Mouse (Mus musculus) splenic B cell, adult 2 months (primary cell): ENCODE results near the gene Nrxn1.

Experiments
- DNase-seq: peaks from one replicate; pipeline ENCODE4 v3.0.0-alpha.2; 2011; ENCODE audit warnings: low read depth, low spot score
- H3K27me3 ChIP-seq: 2 replicates; pipeline ENCODE4 v1.6.1; 2012; ENCODE audit warnings: mild to moderate bottlenecking, low read length, moderate library complexity, mixed read lengths; ENCODE audit not compliant: control insufficient read depth, poor library complexity, insufficient read depth, severe bottlenecking
- H3K36me3 ChIP-seq: 2 replicates; pipeline ENCODE4 v1.6.1; 2012; ENCODE audit warnings: mild to moderate bottlenecking, low read length, moderate library complexity, mixed read lengths; ENCODE audit not compliant: control insufficient read depth, poor library complexity, insufficient read depth, severe bottlenecking

Gene Nrxn1

DNA sequence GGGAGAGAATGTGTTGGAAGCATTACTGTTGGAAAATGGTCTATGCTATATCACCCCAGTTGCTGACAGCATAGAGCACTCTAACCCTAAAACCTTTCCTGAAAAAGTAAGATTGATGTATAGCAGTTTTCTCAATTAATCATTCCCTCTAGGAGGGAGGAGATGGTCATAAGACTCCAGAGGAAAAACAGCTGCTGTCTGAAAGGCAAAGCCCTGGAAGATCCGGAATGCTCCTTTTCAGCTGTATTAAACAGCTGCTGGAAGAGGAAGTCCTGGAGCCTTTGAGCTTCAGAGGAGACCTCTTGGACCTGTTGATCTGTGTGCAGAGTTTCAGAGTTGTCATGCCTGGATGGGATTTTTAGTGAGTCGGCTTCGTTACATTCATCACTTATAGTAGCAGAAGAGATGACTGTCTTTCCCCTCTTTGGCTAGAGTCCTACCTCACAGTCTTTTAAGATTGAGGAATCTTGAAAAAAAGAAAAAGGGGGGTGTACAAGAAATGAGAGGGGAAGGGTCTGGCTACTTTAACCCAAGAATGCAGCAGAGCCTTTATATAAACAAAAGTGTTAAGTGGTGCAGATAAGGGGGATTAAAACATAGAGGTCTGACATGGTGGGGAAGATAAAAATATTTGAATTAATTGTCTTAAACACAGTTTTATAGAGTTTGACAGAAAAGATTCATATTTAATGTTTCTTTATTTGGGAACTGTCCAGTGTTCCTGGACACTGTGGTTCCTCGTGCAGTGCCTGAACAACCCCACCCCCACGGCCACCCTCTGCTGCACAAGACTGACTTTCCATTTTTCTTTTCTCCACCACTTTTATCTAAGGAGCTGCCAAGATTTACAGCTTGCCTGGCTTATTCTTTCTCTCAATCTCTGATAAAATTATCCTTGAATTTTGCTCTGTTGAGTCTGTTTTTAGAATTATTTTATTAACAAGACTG lies 710.1 kb downstream of the Nrxn1 start:
- H3K27me3 ChIP-seq = no peaks in the 10 kb centered on the region
- DNase-seq = no peak
- no peaks in the 10 kb centered on the region for H3K36me3 ChIP-seq

DNA sequence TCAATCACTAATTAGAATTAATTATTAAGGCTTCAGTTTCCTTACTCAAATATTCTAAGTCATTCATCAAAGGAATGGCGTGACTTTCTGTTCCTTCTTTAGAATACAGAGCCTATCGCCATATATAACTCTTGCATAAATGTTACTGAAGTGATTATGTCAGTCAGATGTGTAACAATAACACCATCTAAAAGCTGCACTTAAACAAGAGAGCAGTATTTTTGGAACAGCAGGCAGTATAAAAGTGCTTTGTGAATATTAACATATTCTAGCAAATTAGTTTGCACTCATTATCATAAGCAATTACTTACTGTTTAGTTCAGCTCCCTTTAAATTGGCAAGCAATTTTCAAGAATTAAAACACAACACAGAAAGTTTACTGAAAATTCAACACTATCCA lies 716.3 kb downstream of the Nrxn1 start:
- H3K36me3 ChIP-seq = no peaks in the 10 kb centered on the region
- no peak for DNase-seq
- H3K27me3 ChIP-seq = no peaks in the 10 kb centered on the region

DNA sequence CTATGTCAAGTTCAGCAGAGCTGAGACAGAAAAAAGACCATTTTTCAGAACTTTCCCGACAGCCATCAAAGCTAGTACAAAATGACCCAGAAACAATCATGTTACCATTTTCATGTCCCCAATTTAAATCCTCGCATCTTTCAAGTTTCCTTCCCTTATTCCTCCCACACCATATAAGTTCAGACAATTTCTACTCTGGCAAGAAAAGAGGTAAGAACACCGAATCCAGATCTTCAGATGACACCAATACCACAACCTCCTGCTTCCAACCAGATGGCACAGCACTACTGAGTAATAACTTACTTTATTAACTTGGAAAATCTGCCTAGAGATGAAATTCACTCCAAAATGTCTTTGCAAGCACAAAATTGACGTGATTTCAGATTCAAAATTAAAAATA lies 730.7 kb downstream of the Nrxn1 start:
- H3K27me3 ChIP-seq = no peaks in the 10 kb centered on the region
- DNase-seq = no peak
- H3K36me3 ChIP-seq = no peaks in the 10 kb centered on the region

DNA sequence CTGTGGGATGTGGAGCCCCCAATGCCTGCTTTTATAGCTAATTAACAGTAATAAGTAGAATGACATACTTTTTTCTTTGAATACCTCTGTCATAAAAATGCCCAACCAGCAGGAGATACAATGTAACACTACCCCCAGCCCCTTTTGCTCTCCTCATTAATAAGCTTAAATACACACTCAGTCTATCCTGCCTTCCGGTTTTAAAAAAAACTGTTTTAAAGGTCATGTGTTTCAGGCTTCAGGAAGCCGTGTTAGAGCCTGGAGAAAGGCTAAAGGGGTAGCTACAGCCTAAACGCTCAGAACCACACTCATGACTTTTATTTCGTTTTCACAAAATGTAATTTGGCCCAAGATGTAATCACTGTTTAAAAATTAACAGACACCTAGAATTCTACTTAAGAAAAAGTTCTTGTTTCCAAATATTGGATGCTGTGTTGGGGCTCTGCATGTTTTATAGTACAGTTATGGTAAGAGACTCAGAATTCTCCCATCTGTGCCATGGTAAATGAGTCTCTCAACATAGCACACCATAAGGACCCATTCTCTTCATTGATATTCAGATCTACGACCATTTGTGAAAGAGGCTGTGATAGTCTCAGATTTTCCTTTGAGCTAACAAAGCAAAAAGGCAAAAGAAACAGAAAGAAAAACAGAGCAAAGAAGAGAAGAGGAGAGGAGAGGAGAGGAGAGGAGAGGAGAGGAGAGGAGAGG lies 743.3 kb downstream of the Nrxn1 start:
- no peak for DNase-seq
- H3K36me3 ChIP-seq = no peaks in the 10 kb centered on the region

DNA sequence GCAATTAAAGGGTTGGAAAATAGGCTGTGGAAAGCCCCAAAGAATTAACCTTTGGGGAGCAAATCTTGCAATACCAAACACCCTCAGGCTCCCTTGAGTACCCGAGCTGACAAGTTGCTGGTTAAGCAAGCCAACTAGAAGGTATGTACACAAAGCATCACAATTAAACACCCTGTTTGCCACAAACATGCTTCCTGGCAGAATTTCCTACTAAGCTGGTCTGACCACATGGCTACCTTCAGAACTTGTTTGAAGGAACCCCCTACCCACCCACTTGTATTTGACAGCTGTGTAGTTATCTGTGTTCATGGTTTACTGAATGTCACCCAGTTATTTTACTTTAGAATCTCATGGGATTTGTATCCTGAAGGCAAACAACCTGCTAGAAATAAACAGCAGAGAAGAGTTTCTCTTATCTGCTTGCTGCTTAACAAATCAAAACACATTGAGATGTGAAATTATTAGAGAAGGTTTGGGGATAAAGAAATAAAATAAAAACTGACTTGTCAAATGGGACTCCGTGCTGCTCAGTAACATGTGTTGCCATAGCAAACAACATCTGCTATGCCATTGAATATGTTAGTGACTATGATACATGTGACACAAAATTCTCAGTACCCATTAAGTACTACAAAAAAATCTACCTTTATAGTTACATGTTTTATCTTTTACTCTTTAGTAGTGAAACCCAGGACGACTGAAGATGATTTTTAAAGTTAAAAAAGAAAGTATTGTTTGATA lies 746.0 kb downstream of the Nrxn1 start:
- Histone ChIP-seq H3K36me3 (no peaks in the 10 kb centered on the region), H3K27me3 (no peaks in the 10 kb centered on the region)
- DNase-seq = no peak

More for the DNA sequence above, 743.3 kb downstream of the Nrxn1 start:
- H3K27me3 ChIP-seq = no peaks in the 10 kb centered on the region

DNA sequence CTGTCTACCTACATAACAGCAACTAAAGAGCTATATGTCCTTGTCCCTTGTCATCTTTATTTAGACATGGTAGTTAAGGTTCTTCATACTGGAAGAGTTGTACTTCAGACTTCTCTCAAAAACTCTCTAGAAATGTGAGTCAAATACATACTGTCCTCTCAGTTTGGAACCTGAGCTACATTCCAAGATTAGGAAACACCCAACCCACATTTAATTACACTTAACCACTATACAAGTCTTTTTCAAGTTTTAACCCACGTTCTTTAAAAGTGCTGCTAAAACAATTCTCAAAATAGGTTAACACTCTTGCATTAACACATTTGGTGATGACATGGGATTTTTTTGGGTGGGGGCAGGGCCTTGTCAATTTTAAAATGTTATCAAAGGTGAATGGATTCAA lies 759.4 kb downstream of the Nrxn1 start:
- Histone ChIP-seq H3K27me3 (no peaks in the 10 kb centered on the region), H3K36me3 (no peaks in the 10 kb centered on the region)
- DNase-seq = no peak

DNA sequence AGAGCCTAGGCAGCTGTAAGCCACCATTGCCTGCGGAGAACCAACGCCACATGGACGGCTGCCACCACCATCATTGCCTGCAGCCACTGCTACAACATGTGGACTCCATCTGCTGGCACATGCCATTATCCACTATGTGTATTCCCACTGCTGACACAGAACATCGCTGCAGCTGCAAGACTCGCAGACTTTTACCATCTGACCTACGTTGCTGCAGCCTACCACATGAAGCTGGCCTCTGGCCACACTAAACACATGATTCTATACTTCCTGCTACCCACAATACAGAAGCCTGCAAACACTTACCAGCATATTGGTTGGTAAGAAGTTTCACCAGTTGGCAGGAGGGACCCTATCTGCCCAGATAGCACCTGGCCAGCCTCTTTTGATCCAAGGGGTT lies 769.2 kb downstream of the Nrxn1 start:
- Histone ChIP-seq H3K36me3 (no peaks in the 10 kb centered on the region), H3K27me3 (no peaks in the 10 kb centered on the region)
- no peak for DNase-seq

DNA sequence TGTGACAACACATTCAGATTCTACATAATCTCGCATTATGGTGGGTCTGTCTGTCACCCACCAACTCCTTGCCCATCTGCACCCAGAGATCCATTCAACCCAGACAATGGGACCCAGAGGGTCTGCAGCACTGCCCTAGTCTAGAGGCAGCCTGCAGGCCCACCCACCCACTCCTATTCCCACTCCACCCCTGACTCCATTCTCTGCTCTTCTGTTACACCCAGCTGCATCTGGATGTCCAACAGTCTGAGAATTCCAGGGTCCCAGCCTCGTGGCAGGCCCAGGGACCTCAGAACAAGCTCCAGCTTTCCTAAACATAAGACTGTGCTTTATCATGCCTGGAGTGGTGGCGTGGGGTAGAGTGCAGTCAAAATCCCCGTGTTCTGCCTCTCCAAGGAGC lies 820.6 kb downstream of the Nrxn1 start:
- no peak for DNase-seq
- no peaks in the 10 kb centered on the region for H3K27me3 ChIP-seq
- H3K36me3 ChIP-seq = no peaks in the 10 kb centered on the region

DNA sequence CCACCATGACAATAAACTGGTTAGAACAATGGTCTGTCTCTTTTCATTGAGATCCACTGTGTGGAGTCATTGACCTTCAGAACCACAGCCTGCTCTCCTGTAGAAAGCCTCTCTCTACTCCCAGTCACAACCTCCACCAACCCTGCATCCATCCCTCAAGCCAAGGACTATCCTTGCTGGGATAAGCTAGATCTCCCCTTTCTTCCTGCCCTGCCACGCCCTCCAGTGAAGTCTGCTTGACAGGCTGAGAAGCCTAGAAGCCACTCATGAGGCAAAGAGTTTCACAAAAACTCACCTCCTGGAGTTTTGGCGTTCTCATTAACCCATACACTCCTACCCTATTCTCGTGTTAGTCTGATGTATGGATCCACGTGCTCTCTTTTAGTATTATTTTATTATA lies 821.7 kb downstream of the Nrxn1 start:
- H3K36me3 ChIP-seq = no peaks in the 10 kb centered on the region
- no peaks in the 10 kb centered on the region for H3K27me3 ChIP-seq
- no peak for DNase-seq

DNA sequence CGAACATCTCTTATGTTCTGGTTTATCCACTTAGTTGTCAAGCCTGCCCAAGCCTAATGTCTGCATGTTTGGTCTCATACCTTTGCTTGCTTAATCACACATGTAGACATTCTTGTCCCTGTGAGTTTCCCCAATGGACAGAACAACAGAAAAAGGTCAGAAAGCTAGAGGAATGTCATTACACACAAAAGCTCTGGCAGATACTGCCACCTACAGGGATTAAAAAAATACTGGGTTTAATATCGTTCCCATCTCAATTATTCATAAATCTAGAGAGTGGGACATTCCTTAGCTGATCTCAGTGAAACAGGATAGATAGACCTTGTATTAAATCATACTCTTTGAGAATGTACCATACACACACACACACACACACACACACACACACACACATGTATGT lies 823.7 kb downstream of the Nrxn1 start:
- DNase-seq = no peak
- H3K36me3 ChIP-seq = no peaks in the 10 kb centered on the region
- no peaks in the 10 kb centered on the region for H3K27me3 ChIP-seq

DNA sequence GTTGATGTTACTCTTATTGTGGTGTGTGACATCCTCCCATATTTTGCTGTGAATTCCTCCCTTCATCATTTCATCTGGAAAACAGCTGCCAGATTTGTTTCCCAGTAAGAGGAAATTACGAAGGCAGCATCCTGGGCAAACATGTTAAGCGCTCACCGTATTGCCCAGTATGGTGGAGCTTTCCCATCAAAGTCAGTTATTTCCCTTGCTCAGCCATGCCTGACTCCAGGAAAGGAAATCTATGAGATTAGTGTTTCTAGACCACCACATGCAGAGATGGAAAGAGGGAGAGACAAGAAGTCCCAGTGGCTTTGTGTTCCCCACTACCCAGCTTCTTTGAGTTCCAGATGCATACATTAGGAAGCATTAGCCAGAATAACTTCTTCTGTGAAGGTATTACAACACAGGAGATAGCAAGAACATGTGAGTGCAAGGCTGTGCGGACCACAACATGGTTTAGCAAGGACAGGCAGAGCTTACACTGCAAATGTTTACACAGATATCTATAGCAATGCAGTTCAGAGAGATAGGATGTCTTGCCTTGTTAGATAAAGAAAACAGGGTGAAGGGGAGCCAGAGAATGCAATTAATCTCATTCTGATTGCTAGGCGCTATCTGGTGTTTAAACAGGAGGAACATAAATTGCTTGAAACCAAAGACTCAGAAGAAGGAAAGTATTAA lies 839.3 kb downstream of the Nrxn1 start:
- no peak for DNase-seq
- no peaks in the 10 kb centered on the region for H3K27me3 ChIP-seq
- H3K36me3 ChIP-seq = no peaks in the 10 kb centered on the region

DNA sequence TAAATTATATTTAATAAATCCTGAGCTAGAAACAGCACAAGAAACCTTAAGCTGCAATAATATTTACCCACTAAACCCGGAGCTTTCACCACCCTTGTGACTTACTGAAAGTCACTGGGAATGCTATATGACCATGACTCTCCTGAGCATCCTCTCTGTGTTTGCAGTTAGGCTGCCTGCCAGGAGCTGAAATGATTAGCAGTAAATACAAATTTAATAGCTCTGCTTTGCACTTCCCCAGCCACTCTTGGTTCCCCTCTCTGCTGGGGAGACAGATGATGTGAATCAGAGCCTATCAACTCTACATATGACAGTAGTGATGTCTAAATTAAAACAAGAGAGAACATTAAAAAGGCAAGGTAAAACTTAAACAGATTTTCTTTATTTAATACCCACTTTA lies 840.7 kb downstream of the Nrxn1 start:
- DNase-seq = no peak
- Histone ChIP-seq H3K36me3 (no peaks in the 10 kb centered on the region), H3K27me3 (no peaks in the 10 kb centered on the region)

DNA sequence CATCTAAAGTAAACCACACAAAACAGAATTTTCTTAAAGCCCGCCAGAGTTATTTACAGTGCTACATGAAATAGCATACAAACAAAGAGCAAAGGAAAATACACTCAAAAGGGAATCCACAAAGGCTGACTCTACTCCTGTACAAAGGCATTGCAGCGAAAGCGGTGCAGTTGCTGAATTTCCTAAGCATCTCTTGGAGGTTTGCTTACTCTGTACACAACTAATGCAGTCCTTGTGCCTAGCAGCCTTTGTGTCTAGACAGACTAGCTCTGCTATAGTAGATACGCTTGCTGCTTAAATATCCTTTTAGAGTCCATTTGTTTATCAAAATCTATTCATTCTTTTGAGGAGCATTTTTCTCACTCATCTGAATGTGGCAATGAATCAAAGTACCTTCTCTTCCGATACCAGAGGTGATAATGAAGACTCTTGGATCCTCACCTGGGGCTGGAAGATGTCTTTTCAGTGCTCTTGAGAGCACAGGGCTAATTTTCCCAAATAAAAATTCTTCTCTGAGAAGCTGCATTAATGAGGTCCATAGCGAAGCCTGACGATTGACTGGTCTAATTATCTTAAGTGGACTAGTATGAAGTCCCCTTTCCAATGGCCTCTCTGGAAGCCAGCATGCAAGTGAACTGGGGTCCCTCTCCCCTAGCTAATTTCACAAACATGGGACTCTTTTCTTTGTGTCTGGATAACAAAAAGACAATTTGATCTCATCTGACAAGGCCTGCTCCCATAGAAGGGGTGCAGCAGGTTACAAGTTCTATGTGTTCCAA lies 845.6 kb downstream of the Nrxn1 start:
- Histone ChIP-seq H3K36me3 (no peaks in the 10 kb centered on the region), H3K27me3 (no peaks in the 10 kb centered on the region)
- no peak for DNase-seq

DNA sequence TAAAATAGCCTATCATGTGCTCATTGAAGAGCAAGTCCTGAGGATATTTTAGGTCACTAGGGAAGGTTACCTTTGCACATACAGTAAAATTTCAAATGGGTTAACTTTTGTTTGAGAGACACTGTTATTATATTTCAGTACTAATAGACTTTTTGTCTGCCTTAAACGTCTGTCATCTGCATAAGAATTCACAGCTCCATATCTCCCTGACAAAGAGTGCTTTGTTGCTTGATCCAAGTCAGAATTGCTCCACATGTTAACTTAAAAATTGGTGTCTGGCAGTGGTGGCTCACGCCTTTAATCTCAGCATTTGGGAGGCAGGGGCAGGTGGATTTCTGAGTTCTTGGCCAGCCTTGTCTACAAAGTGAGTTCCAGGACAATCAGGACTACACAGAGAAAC lies 848.5 kb downstream of the Nrxn1 start:
- Histone ChIP-seq H3K36me3 (no peaks in the 10 kb centered on the region), H3K27me3 (no peaks in the 10 kb centered on the region)
- no peak for DNase-seq
